Mouse (Mus musculus) left cerebral cortex, adult 6 months (tissue): ENCODE measurements around the gene Vmn1r77. TPM values are rescaled to one million over a fixed set of nuclear protein-coding genes. Genes with fewer than 3 reads are reported as not detected.

ENCODE experiments used
- long read RNA-seq, 2 experiments: library from polyadenylated mRNA; unstranded; transcript quantifications; one replicate each; pipeline ENCODE4 v2.0.0; 2019 to 2020
- polyA plus RNA-seq: library from polyadenylated mRNA; unstranded; fragments of <200 nt; fragmentation: Nextera tagmentation; gene quantifications from 2 replicates; pipeline ENCODE4 v1.2.3, GENCODE M21; 2021

The Vmn1r77 gene
- not detected in 2 replicates for polyA plus RNA-seq
- long read RNA-seq, experiment 1: 0 reads
- long read RNA-seq, experiment 2: 0 reads

GRCm38 (mm10) chr7:12036452-12036851 lies at the start of gene Vmn1r77:
Gene Vmn1r77 (plus strand): TSS chr7:12036752.

Other genes with a start within 250 kb of the Vmn1r77 start
- not detected in 2 replicates for gene Vmn1r74, start 202.8 kb upstream of the Vmn1r77 start, polyA plus RNA-seq
- gene Vmn1r75, start 162.1 kb upstream of the Vmn1r77 start, polyA plus RNA-seq: not detected in 2 replicates
- gene Vmn1r76, start 98.5 kb upstream of the Vmn1r77 start, polyA plus RNA-seq: not detected in 2 replicates
- gene Vmn1r78, start 113.5 kb downstream of the Vmn1r77 start, polyA plus RNA-seq: not detected in 2 replicates
- not detected in 2 replicates for gene Vmn1r79, start 134.5 kb downstream of the Vmn1r77 start, polyA plus RNA-seq
- gene Vmn1r80, start 152.5 kb downstream of the Vmn1r77 start, polyA plus RNA-seq: not detected in 2 replicates
- 0.01 TPM in 1 of 2 replicates, not detected in the other for gene Vmn1r81, start 231.5 kb downstream of the Vmn1r77 start, polyA plus RNA-seq